ENCODE assay signal across 29 mouse cellular contexts in genomic region chr12:44281534-44281933, GRCm38 (mm10). TPM values are rescaled to one million over a fixed set of nuclear protein-coding genes. Genes with fewer than 3 reads are reported as not detected.
DNase-seq lines count a peak whose midpoint lies in the region; ATAC-seq lines count a peak whose summit lies in the region.
"Had no signal": no experiment of that assay in that cellular context is flagged by ENCODE, and none has a peak within 500 bp of the region (broad histone marks: within the 10 kb centered on the region; RNA-seq: fewer than 3 reads in every experiment).

No protein-coding gene starts in this region.

- intact Hi-C loops in heart, postnatal 14 days (cut with DNase I): no loop called here

- WGBS in intestine, embryonic 16.5 days: 63% methylated on average over 3 of the region's 3 CpGs
- 61% methylated on average over 3 of the region's 3 CpGs for WGBS in stomach, embryonic 16.5 days

- H3K36me3 ChIP-seq in intestine, embryonic 16.5 days (ENCODE audit: control insufficient read depth, insufficient read depth, low read length): 0 out of 2 replicates have a peak, but pooled peaks cover 2% of the 10 kb centered on the region
- H3K36me3 ChIP-seq in stomach, embryonic 16.5 days (ENCODE audit: control insufficient read depth, insufficient read depth, low read length): no peaks in the 10 kb centered on the region
- H3K36me3 ChIP-seq: embryonic facial prominence, embryonic 15.5 days had no signal

- H3K27me3 ChIP-seq in intestine, embryonic 16.5 days (replicated peaks; ENCODE audit: control insufficient read depth, insufficient read depth, low read length): no peaks in the 10 kb centered on the region
- no peaks in the 10 kb centered on the region for H3K27me3 ChIP-seq in stomach, embryonic 16.5 days (ENCODE audit: control insufficient read depth, insufficient read depth, low read length)
- H3K27me3 ChIP-seq: CH12.LX; embryonic facial prominence, embryonic 12.5 days; embryonic facial prominence, embryonic 15.5 days; hindbrain, embryonic 13.5 days; Patski had no signal

- no peak overlapping the region for H3K27ac ChIP-seq in intestine, embryonic 16.5 days (ENCODE audit: low read length)
- H3K27ac ChIP-seq in stomach, embryonic 16.5 days (ENCODE audit: low read length): no peak overlapping the region
- H3K27ac ChIP-seq: embryonic facial prominence, embryonic 12.5 days; embryonic facial prominence, embryonic 15.5 days; hindbrain, embryonic 10.5 days; hindbrain, embryonic 13.5 days had no signal

- H3K4me1 ChIP-seq in intestine, embryonic 16.5 days (ENCODE audit: control insufficient read depth, insufficient read depth, low read length): no peaks in the 10 kb centered on the region; the same call in 1 of the 2 replicates
- H3K4me1 ChIP-seq in stomach, embryonic 16.5 days (ENCODE audit: control insufficient read depth, insufficient read depth, low read length): no peaks in the 10 kb centered on the region
- H3K4me1 ChIP-seq: embryonic facial prominence, embryonic 12.5 days; embryonic facial prominence, embryonic 15.5 days; hindbrain, embryonic 10.5 days; hindbrain, embryonic 13.5 days had no signal

- no peak overlapping the region for H3K9ac ChIP-seq in intestine, embryonic 16.5 days (ENCODE audit: low read depth, low read length)
- H3K9ac ChIP-seq in stomach, embryonic 16.5 days (ENCODE audit: low read length): no peak overlapping the region
- H3K9ac ChIP-seq: embryonic facial prominence, embryonic 12.5 days; embryonic facial prominence, embryonic 15.5 days; forebrain, postnatal 0 days; hindbrain, embryonic 13.5 days had no signal

- no peaks in the 10 kb centered on the region for H3K9me3 ChIP-seq in intestine, embryonic 16.5 days (ENCODE audit: control insufficient read depth, low read length)
- no peaks in the 10 kb centered on the region for H3K9me3 ChIP-seq in stomach, embryonic 16.5 days (replicated peaks; ENCODE audit: control insufficient read depth, low read length)
- H3K9me3 ChIP-seq: embryonic facial prominence, embryonic 12.5 days; embryonic facial prominence, embryonic 15.5 days; G1E; hindbrain, embryonic 10.5 days; hindbrain, embryonic 13.5 days had no signal

- peak; percentile 90 for ATAC-seq in intestine, embryonic 16.5 days
- peak; percentile 64; the same call in 1 of the 2 replicates for ATAC-seq in stomach, embryonic 16.5 days (ENCODE audit: insufficient read depth, low FRiP score)
- ATAC-seq: activated CD4-positive, CD25-positive, alpha-beta regulatory T cell, adult 4 months; forebrain, embryonic 14.5 days; forebrain, postnatal 0 days; hindbrain, embryonic 16.5 days; Patski had no signal

- DNase-seq in ZHBTc4 (ENCODE audit: low read depth, low spot score): peak; percentile 9
- DNase-seq in cerebellum, postnatal 4 days (ENCODE audit: low spot score in 2 of 2): no peak
- no peak for DNase-seq in thymus, adult 18-20 months
- no peak for DNase-seq in heart, postnatal 14 days
- DNase-seq: adrenal gland, adult 8-10 months; adrenal gland, postnatal 25 days; B cell, adult 2 months; cerebellum, adult 18-20 months; cerebellum, adult 9-10 months; cerebellum, postnatal 14 days; forebrain, postnatal 0 days; gastrocnemius, postnatal 10 days; gastrocnemius, postnatal 36 days; heart, adult 11 months; heart, postnatal 36 days; kidney, adult 18-20 months had no signal

- no peak overlapping the region for H3K4me3 ChIP-seq in intestine, embryonic 16.5 days (ENCODE audit: low read length)
- no peak overlapping the region for H3K4me3 ChIP-seq in stomach, embryonic 16.5 days (replicated peaks; ENCODE audit: low read length)
- H3K4me3 ChIP-seq: embryonic facial prominence, embryonic 12.5 days; embryonic facial prominence, embryonic 15.5 days; hindbrain, embryonic 10.5 days; hindbrain, embryonic 13.5 days had no signal

- no peak overlapping the region for H3K4me2 ChIP-seq in intestine, embryonic 16.5 days (ENCODE audit: low read depth, low read length)
- H3K4me2 ChIP-seq in stomach, embryonic 16.5 days (ENCODE audit: low read depth, low read length): no peak overlapping the region
- H3K4me2 ChIP-seq: embryonic facial prominence, embryonic 12.5 days; embryonic facial prominence, embryonic 15.5 days; heart, embryonic 11.5 days; hindbrain, embryonic 13.5 days had no signal

RNA-seq across cellular contexts. Expression of gene Nrcam, which starts 47.2 kb away (rescaled TPM):
- polyA plus RNA-seq in intestine, embryonic 16.5 days (2015; fragmentation: Nextera tagmentation; extraction: Ambion mirVana): 2.6 and 3.6 TPM in 2 replicates
- polyA plus RNA-seq in stomach, embryonic 16.5 days (2015; fragmentation: Nextera tagmentation; extraction: Ambion mirVana): 4.7 and 5.7 TPM in 2 replicates
- total RNA-seq in heart, postnatal 14 days (2021): under 1 TPM; 0.32 to 0.45 TPM
- polyA plus RNA-seq: G1E had no signal
